Mouse (Mus musculus) forebrain, embryonic 13.5 days (tissue): ENCODE measurements around the gene Rfesd. TPM values are rescaled to one million over a fixed set of nuclear protein-coding genes. Genes with fewer than 3 reads are reported as not detected.

Experiments used
- ATAC-seq: fragments of 200-750 bp; cut with Nextera tagmentation; 2 replicates; pipeline ENCODE4 v1.8.0; 2017
- H3K27ac ChIP-seq: fragments of 300-500 bp; sonication (generic); 2 replicates; pipeline ENCODE4 v1.5.1; 2015; ENCODE audit warnings: inconsistent platforms, mild to moderate bottlenecking, moderate library complexity
- H3K27me3 ChIP-seq: fragments of 300-500 bp; sonication (generic); 2 replicates; pipeline ENCODE4 v1.6.1; 2015; ENCODE audit warnings: mild to moderate bottlenecking, inconsistent platforms
- H3K36me3 ChIP-seq: fragments of 300-500 bp; sonication (generic); 2 replicates; pipeline ENCODE4 v1.6.1; 2015; ENCODE audit warnings: mild to moderate bottlenecking, inconsistent platforms; ENCODE audit not compliant: poor library complexity, severe bottlenecking
- H3K4me1 ChIP-seq: fragments of 300-500 bp; sonication (generic); 2 replicates; pipeline ENCODE4 v1.6.1; 2015; ENCODE audit warnings: inconsistent platforms
- H3K4me2 ChIP-seq: fragments of 300-500 bp; sonication (generic); 2 replicates; pipeline ENCODE4 v1.6.1; 2015; ENCODE audit warnings: inconsistent platforms, mild to moderate bottlenecking, moderate library complexity
- H3K4me3 ChIP-seq: fragments of 300-500 bp; sonication (generic); 2 replicates; pipeline ENCODE4 v1.5.1; 2015; ENCODE audit warnings: mild to moderate bottlenecking, inconsistent platforms
- H3K9ac ChIP-seq: fragments of 300-500 bp; sonication (generic); 2 replicates; pipeline ENCODE4 v1.6.1; 2015; ENCODE audit warnings: mild to moderate bottlenecking, inconsistent platforms
- H3K9me3 ChIP-seq: fragments of 300-500 bp; sonication (generic); replicated peaks from 2 replicates; pipeline ENCODE4 v1.6.1; 2016; ENCODE audit warnings: inconsistent platforms
- WGBS: fragments of 180-500 bp; shearing (Covaris S2); methylation state at CpG from one replicate; pipeline ENCODE4 v1.1.7; 2015; 5-methylcytosine and 5-hydroxymethylcytosine counted together
- polyA plus RNA-seq: library from polyadenylated mRNA; unstranded; fragments of >200 nt; fragmentation: Nextera tagmentation; extraction: Ambion mirVana; gene quantifications from 2 replicates; pipeline ENCODE4 v1.2.1, GENCODE M21; 2015

Rfesd gene
- polyA plus RNA-seq, 1 experiment from 2014 or later: 19.0 TPM

GRCm38 (mm10) chr13:75975629-75976028 lies 42.9 kb downstream of the Rfesd start:
- Histone ChIP-seq H3K9ac (no peak overlapping the region), H3K4me2 (no peak overlapping the region), H3K36me3 (no peaks in the 10 kb centered on the region), H3K4me3 (no peak overlapping the region), H3K9me3 (no peaks in the 10 kb centered on the region), H3K4me1 (no peaks in the 10 kb centered on the region), H3K27ac (no peak overlapping the region), H3K27me3 (no peaks in the 10 kb centered on the region)
- WGBS: 74% methylated on average over 1 of the region's 1 CpGs
- ATAC-seq: no peak

GRCm38 (mm10) chr13:75974481-75974880 lies 44.0 kb downstream of the Rfesd start:
- ATAC-seq: no peak
- H3K4me3 ChIP-seq: no peak overlapping the region
- no peak overlapping the region for H3K4me2 ChIP-seq
- WGBS: 81% methylated on average over 2 of the region's 2 CpGs
- H3K9me3 ChIP-seq: no peaks in the 10 kb centered on the region
- H3K36me3 ChIP-seq: no peaks in the 10 kb centered on the region
- no peak overlapping the region for H3K9ac ChIP-seq
- no peak overlapping the region for H3K27ac ChIP-seq
- H3K4me1 ChIP-seq: no peaks in the 10 kb centered on the region
- H3K27me3 ChIP-seq: no peaks in the 10 kb centered on the region

- H3K27me3 ChIP-seq: no peaks in the 10 kb centered on the region
- no peak within 1 kb of the TSS for H3K27ac ChIP-seq
- no peaks in the 10 kb centered on the region for H3K4me1 ChIP-seq
- WGBS: 91% methylated on average over 1 of the region's 1 CpGs
- no peak for ATAC-seq
- H3K9ac ChIP-seq: no peak within 1 kb of the TSS
- H3K9me3 ChIP-seq: no peaks in the 10 kb centered on the region
- no peak within 1 kb of the TSS for H3K4me3 ChIP-seq
- no peak within 1 kb of the TSS for H3K4me2 ChIP-seq
- no peaks in the 10 kb centered on the region for H3K36me3 ChIP-seq
Observed at GRCm38 (mm10) chr13:75966850-75967249, 51.7 kb downstream of the Rfesd start, which contains the start of gene Spata9. Gene Spata9, plus strand, starts transcription at chr13:75967150.

GRCm38 (mm10) chr13:75955357-75955992 lies 63.0 kb downstream of the Rfesd start:
- ATAC-seq: peak; percentile 58
- no peaks in the 10 kb centered on the region for H3K36me3 ChIP-seq
- no peak overlapping the region for H3K4me3 ChIP-seq
- no peaks in the 10 kb centered on the region; the same call in 1 of the 2 replicates for H3K9me3 ChIP-seq
- no peak overlapping the region for H3K27ac ChIP-seq
- no peak overlapping the region for H3K4me2 ChIP-seq
- no peak overlapping the region for H3K9ac ChIP-seq
- no peaks in the 10 kb centered on the region for H3K4me1 ChIP-seq
- H3K27me3 ChIP-seq: no peaks in the 10 kb centered on the region

Other genes starting within 250 kb of the Rfesd start
- 26.4 and 30.3 TPM in 2 replicates for gene Glrx, start 178.9 kb downstream of the Rfesd start, polyA plus RNA-seq
- 38.3 and 38.7 TPM in 2 replicates for gene Rhobtb3, start 74.8 kb downstream of the Rfesd start, polyA plus RNA-seq
- 1.2 and 1.8 TPM in 2 replicates for gene Spata9, start 51.6 kb downstream of the Rfesd start, polyA plus RNA-seq
- gene Gpr150, start 38.3 kb upstream of the Rfesd start, polyA plus RNA-seq: 0.55 and 0.74 TPM in 2 replicates
- gene Arsk, start 79.9 kb upstream of the Rfesd start, polyA plus RNA-seq: 4.2 and 6.0 TPM in 2 replicates
- gene Ttc37, start 80.0 kb upstream of the Rfesd start, polyA plus RNA-seq: 9.6 and 10.4 TPM in 2 replicates